Mouse (Mus musculus): ENCODE data around the gene Ino80e. TPM values are rescaled to one million over a fixed set of nuclear protein-coding genes. Genes with fewer than 3 reads are reported as not detected.
A peak's percentile ranks its signal among the peaks of the same experiment; 100 is the strongest.

Gene Ino80e
- polyA plus RNA-seq, 1 experiment from 2014 or later, result 59.9 TPM

DNA sequence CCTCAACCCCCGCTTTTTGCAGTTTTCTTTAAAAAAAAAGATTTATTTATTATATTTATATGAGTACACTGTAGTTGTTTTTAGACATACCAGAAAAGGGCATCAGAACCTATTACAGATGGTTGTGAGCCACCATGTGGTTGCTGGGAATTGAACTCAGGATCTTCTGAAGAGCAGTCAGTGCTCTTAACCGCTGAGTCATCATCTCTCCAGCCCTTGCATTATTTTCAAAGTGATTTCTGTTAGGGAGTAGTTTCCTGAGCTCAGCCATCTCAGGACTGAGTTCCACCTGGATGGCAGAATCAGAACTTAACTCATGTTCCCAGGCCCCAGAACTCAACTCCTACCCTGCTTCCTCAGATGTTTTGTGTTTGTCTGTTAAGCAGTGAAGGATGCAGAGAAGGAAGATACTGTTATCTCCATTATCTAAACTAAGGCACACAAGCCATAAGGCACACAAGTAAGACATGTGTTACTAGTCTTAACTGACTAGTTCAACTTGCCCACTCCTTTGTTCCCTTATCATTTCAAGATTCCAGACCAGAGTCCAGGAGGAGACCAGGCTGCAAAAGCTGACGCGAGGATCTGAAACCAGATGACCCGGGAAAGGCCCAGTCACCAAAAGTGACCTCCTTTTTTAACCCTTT is 52.3 kb downstream of the Ino80e start:
- Histone ChIP-seq H3K36me3 (ENCODE audit: inconsistent target) (no peaks in the 10 kb centered on the region), H3K79me2 (ENCODE audit: inconsistent target) (no peaks in the 10 kb centered on the region), H3K27ac (peak overlapping the region; percentile 41; the same call in 1 of the 2 replicates), H3K4me3 (ENCODE audit: inconsistent target) (no peak overlapping the region)
- WGBS (ENCODE audit: missing documents), result 79% methylated on average over 5 of the region's 5 CpGs

GRCm38 (mm10) chr7:126808703-126809455 is 53.3 kb downstream of the Ino80e start:
- Histone ChIP-seq H3K79me2 (ENCODE audit: inconsistent target) (no peaks in the 10 kb centered on the region), H3K36me3 (ENCODE audit: inconsistent target) (no peaks in the 10 kb centered on the region), H3K4me3 (ENCODE audit: inconsistent target) (peak overlapping the region; percentile 41), H3K27ac (peak overlapping the region; percentile 42)
- 3% methylated on average over 43 of the region's 43 CpGs for WGBS (ENCODE audit: missing documents)

DNA sequence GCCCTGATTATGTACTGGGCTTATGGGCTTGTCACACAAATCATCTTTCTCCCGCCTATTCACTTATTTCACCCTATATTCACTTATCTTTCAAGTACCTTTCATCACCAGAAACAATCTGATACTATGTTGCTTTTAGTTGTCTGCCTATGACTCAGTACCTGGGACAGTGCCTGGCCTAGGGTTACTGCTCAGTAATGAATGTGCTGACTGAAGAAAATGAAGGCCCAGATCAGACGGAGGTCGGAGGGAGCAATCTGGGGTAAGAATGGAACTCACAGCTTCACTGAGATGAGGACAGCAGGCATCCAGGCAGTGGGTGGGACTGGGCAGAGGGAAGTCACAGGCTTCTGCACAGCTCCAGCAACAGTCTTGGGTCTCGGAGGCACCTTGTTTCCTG is 54.8 kb downstream of the Ino80e start:
- 77% methylated on average over 3 of the region's 4 CpGs for WGBS (ENCODE audit: missing documents)
- Histone ChIP-seq H3K36me3 (ENCODE audit: inconsistent target) (no peaks in the 10 kb centered on the region), H3K4me3 (ENCODE audit: inconsistent target) (no peak overlapping the region), H3K79me2 (ENCODE audit: inconsistent target) (no peaks in the 10 kb centered on the region), H3K27ac (no peak overlapping the region)

GRCm38 (mm10) chr7:126806956-126807355 is 55.2 kb downstream of the Ino80e start:
- WGBS (ENCODE audit: missing documents), result 97% methylated on average over 6 of the region's 6 CpGs
- Histone ChIP-seq H3K4me3 (ENCODE audit: inconsistent target) (no peak overlapping the region), H3K27ac (no peak overlapping the region), H3K36me3 (ENCODE audit: inconsistent target) (no peaks in the 10 kb centered on the region), H3K79me2 (ENCODE audit: inconsistent target) (no peaks in the 10 kb centered on the region)

GRCm38 (mm10) chr7:126803751-126804150 is 58.4 kb downstream of the Ino80e start:
- H3K4me3 ChIP-seq (ENCODE audit: inconsistent target), result no peak overlapping the region
- H3K27ac ChIP-seq, result 0 out of 2 replicates have a peak overlapping the region, but pooled peaks have one; percentile 31
- no peaks in the 10 kb centered on the region for H3K36me3 ChIP-seq (ENCODE audit: inconsistent target)
- H3K79me2 ChIP-seq (ENCODE audit: inconsistent target), result peaks cover under 1% of the 10 kb centered on the region; the same call in 1 of the 2 replicates

GRCm38 (mm10) chr7:126803181-126803580 is 59.0 kb downstream of the Ino80e start:
- Histone ChIP-seq H3K4me3 (ENCODE audit: inconsistent target) (no peak overlapping the region), H3K36me3 (ENCODE audit: inconsistent target) (no peaks in the 10 kb centered on the region), H3K79me2 (ENCODE audit: inconsistent target) (peaks cover 7% of the 10 kb centered on the region), H3K27ac (peak overlapping the region; percentile 31)
- 87% methylated on average over 6 of the region's 6 CpGs for WGBS (ENCODE audit: missing documents)

DNA sequence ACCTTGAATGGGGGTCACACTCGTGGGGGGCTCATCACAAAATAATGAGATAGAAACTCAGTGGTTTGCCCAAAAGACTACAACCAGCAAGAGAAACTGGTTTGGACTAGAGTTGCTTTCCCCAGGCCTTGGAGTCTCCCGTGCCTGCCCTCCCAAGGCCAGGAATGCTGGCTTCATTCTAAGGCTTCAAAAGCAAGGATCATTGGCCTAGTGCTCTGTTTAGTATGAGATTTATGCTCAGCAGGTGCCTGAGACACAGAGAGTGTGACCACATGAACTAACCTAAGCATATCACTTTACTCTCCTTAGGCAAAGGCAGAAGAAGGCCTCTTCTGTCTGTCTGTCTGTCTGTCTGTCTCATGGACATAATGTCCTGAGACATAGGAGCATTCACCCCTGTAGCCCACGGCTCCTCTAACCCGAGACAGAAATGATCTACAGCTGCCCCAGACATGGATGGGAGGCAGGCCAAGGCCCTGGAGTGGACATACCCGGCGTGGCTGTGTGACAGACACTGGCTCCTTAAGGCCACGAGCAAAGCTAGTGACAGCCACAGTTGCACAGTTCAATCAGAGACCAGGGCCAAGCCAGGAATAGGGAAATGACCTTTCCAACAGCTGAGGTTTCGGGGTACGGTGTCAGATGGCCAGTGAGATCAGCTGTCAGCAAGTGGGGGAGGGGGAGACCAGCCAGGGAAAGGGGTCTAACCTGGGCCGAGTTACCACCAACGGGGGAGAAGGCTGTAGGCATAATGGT is 59.9 kb downstream of the Ino80e start:
- peaks cover 15% of the 10 kb centered on the region for H3K79me2 ChIP-seq (ENCODE audit: inconsistent target)
- H3K27ac ChIP-seq, result peak overlapping the region; percentile 31
- peaks cover under 1% of the 10 kb centered on the region; the same call in 1 of the 2 replicates for H3K36me3 ChIP-seq (ENCODE audit: inconsistent target)
- H3K4me3 ChIP-seq (ENCODE audit: inconsistent target), result no peak overlapping the region
- WGBS (ENCODE audit: missing documents), result 89% methylated on average over 11 of the region's 11 CpGs

DNA sequence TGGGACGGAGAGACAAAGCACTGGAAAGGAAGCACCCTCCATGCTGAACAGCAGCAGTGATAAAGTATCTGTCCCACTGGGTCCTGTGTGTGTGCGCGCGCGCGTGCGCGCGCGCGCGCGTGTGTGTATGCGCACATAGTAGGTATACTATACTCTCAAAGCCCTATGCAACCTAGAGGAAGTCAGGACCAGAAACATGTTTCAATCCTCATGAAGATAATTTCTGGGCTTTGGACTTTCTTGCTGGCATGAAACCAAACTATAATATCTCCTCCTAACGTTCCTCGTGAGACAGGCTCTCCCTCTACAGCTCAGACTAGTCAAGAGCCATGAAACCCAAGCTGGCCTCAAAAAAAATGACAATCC is 61.1 kb downstream of the Ino80e start:
- peak overlapping the region; percentile 97; the same call in 1 of the 2 replicates for H3K27ac ChIP-seq
- no peak overlapping the region for H3K4me3 ChIP-seq (ENCODE audit: inconsistent target)
- peaks cover 12% of the 10 kb centered on the region for H3K36me3 ChIP-seq (ENCODE audit: inconsistent target)
- peaks cover 28% of the 10 kb centered on the region for H3K79me2 ChIP-seq (ENCODE audit: inconsistent target)
- 97% methylated on average over 16 of the region's 16 CpGs for WGBS (ENCODE audit: missing documents)

Other genes starting within 250 kb of the Ino80e start
- gene Nupr1, start 231.5 kb downstream of the Ino80e start, polyA plus RNA-seq (2018), result 14.9 to 47.0 TPM (median 32.4 TPM) in 3 replicates
- 12.5 to 21.7 TPM (median 17.0 TPM) in 3 replicates for gene Sgf29, start 213.1 kb downstream of the Ino80e start, polyA plus RNA-seq (2018)
- gene Sult1a1, start 185.9 kb downstream of the Ino80e start, polyA plus RNA-seq (2018), result 1.7 to 8.8 TPM (median 7.5 TPM) in 3 replicates
- 39.1 to 134 TPM (median 42.4 TPM) in 3 replicates for gene Bola2, start 167.0 kb downstream of the Ino80e start, polyA plus RNA-seq (2018)
- gene Slx1b, start 166.6 kb downstream of the Ino80e start, polyA plus RNA-seq (2018), result 4.2 to 7.9 TPM (median 4.8 TPM) in 3 replicates
- gene Coro1a, start 154.6 kb downstream of the Ino80e start, polyA plus RNA-seq (2018), result 69.4 to 223 TPM (median 209 TPM) in 3 replicates
- 129 to 232 TPM (median 188 TPM) in 3 replicates for gene Mapk3, start 102.8 kb downstream of the Ino80e start, polyA plus RNA-seq (2018)
- 1.9 to 3.3 TPM (median 2.6 TPM) in 3 replicates for gene Gdpd3, start 96.0 kb downstream of the Ino80e start, polyA plus RNA-seq (2018)
- gene Ypel3, start 85.4 kb downstream of the Ino80e start, polyA plus RNA-seq (2018), result 40.6 to 227 TPM (median 90.3 TPM) in 3 replicates
- 0.19 to 0.25 TPM in 2 of 3 replicates, not detected in the other for gene Tbx6, start 80.9 kb downstream of the Ino80e start, polyA plus RNA-seq (2018)
- 62.0 to 139 TPM (median 129 TPM) in 3 replicates for gene Ppp4c, start 69.9 kb downstream of the Ino80e start, polyA plus RNA-seq (2018)
- 0.17 to 0.25 TPM in 2 of 3 replicates, not detected in the other for gene Fam57b, start 64.7 kb downstream of the Ino80e start, polyA plus RNA-seq (2018)
- not detected in 3 replicates for gene 4930451I11Rik, start 30.7 kb downstream of the Ino80e start, polyA plus RNA-seq (2018)
- 0.10 TPM in 1 of 3 replicates, not detected in the others for gene Doc2a, start 15.0 kb downstream of the Ino80e start, polyA plus RNA-seq (2018)
- 3.9 to 23.5 TPM (median 19.4 TPM) in 3 replicates for gene Hirip3, start 405 bp downstream of the Ino80e start, polyA plus RNA-seq (2018)
- gene Taok2, start 22.3 kb upstream of the Ino80e start, polyA plus RNA-seq (2018), result 24.1 to 40.9 TPM (median 31.3 TPM) in 3 replicates
- gene Tmem219, start 60.5 kb upstream of the Ino80e start, polyA plus RNA-seq (2018), result 36.1 to 105 TPM (median 98.7 TPM) in 3 replicates
- gene Kctd13, start 66.5 kb upstream of the Ino80e start, polyA plus RNA-seq (2018), result 15.3 to 21.9 TPM (median 16.2 TPM) in 3 replicates
- gene Asphd1, start 87.2 kb upstream of the Ino80e start, polyA plus RNA-seq (2018), result not detected in 3 replicates
- gene Sez6l2, start 88.2 kb upstream of the Ino80e start, polyA plus RNA-seq (2018), result 0.33 to 1.4 TPM (median 1.1 TPM) in 3 replicates
- 71.8 to 111 TPM (median 94.8 TPM) in 3 replicates for gene Cdipt, start 113.5 kb upstream of the Ino80e start, polyA plus RNA-seq (2018)
- 1.3 to 3.9 TPM (median 1.7 TPM) in 3 replicates for gene Cdiptos, start 113.7 kb upstream of the Ino80e start, polyA plus RNA-seq (2018)
- gene Mvp, start 152.2 kb upstream of the Ino80e start, polyA plus RNA-seq (2018), result 88.1 to 116 TPM (median 99.9 TPM) in 3 replicates
- gene Pagr1b, start 154.1 kb upstream of the Ino80e start, polyA plus RNA-seq (2018), result 1.4 to 5.2 TPM in 2 of 3 replicates, not detected in the other
- gene Pagr1a, start 155.0 kb upstream of the Ino80e start, polyA plus RNA-seq (2018), result 1.1 to 15.9 TPM (median 13.4 TPM) in 3 replicates
- gene Gm42742, start 158.7 kb upstream of the Ino80e start, polyA plus RNA-seq (2018), result 15.3 to 31.9 TPM (median 18.2 TPM) in 3 replicates
- gene Prrt2, start 158.8 kb upstream of the Ino80e start, polyA plus RNA-seq (2018), result not detected in 3 replicates
- gene Maz, start 164.7 kb upstream of the Ino80e start, polyA plus RNA-seq (2018), result 58.9 to 102 TPM (median 70.2 TPM) in 3 replicates
- 1.8 to 5.1 TPM (median 4.4 TPM) in 3 replicates for gene Kif22, start 180.1 kb upstream of the Ino80e start, polyA plus RNA-seq (2018)
- not detected in 3 replicates for gene Zg16, start 225.0 kb upstream of the Ino80e start, polyA plus RNA-seq (2018)
- 17.5 to 31.4 TPM (median 20.4 TPM) in 3 replicates for gene AI467606, start 229.0 kb upstream of the Ino80e start, polyA plus RNA-seq (2018)